Mouse (Mus musculus) spleen, adult 2 months (tissue): ENCODE data around the gene Cbfa2t3.

Experiments used
- CTCF ChIP-seq: fragments of 200-500 bp; IDR thresholded peaks from 2 replicates; pipeline ENCODE4 v1.5.1; 2011; ENCODE audit warnings: mild to moderate bottlenecking, inconsistent platforms; ENCODE audit not compliant: insufficient read depth, insufficient read length, insufficient replicate concordance; ENCODE audit errors: extremely low read depth
- POLR2A ChIP-seq: fragments of 200-500 bp; IDR thresholded peaks from 2 replicates; pipeline ENCODE4 v1.6.1; 2011; ENCODE audit warnings: low read depth, low read length, inconsistent platforms

DNA sequence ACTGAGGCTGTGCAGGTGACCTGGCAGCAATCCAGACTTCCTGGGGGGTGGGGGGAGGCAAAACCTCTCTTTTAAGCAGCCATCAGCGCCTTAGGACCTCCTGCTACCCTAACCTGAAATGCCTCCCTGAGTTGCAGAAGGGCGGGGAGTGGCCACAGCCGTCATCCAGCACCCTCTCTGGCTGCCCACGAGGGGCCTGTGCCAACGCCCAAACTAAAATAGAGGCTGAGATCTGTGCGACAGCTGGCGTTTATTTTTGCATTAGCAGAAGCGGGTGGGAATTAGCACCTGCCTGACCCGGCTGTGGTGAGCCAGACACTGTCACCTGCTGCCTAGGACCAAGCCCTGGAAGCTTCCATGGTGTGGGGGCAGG lies 62.1 kb downstream of the Cbfa2t3 start:
- no peak for TF ChIP-seq POLR2A
- TF ChIP-seq CTCF, result no peak
